Mouse (Mus musculus) c-Kit-positive CD71-positive TER-119-negative erythroid progenitor cells, embryonic 14.5 days (primary cell): ENCODE data around the gene Ccnc.

Source experiments
- DNase-seq: peaks from one replicate; pipeline ENCODE4 v3.0.0-alpha.2; 2013; ENCODE audit warnings: low read depth

The Ccnc gene

DNA sequence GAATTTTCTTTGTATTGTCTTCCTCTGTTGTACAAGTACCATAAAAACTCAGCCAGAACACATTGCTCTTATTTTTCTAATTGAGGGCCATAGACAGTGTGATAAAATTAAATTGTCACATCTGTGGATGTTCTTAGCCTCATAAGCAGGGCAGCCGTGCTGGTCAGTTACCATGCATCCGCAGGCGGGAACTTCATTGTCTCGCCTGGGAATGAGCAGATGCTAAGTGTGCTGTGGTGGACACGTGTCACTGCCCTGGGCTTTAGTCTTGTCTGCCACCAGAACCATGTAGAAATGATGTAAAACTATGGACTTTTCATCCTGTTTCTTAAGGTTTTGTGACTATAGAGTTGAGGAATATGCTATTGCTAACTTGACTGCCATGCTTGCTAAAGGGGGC is 79.7 kb downstream of the Ccnc start:
- no peak for DNase-seq
